Mouse (Mus musculus) limb, embryonic 15.5 days (tissue): ENCODE measurements at regions not wholly inside any gene's neighbourhood (a gene's known extent, or its start where the extent isn't known, plus 50 kb on each side); places are given as distances from the start of the nearest gene placed in this dataset.

Source experiments
- ATAC-seq: fragments of 200-750 bp; cut with Nextera tagmentation; 2 replicates; pipeline ENCODE4 v1.8.0; 2017; ENCODE audit warnings: low read depth, moderate TSS enrichment; ENCODE audit not compliant: insufficient number of reproducible peaks, low FRiP score, low TSS enrichment
- H3K27ac ChIP-seq: fragments of 300-500 bp; sonication (generic); 2 replicates; pipeline ENCODE4 v1.5.1; 2015; ENCODE audit warnings: moderate library complexity, mild to moderate bottlenecking, inconsistent platforms
- H3K27me3 ChIP-seq: fragments of 300-500 bp; sonication (generic); 2 replicates; pipeline ENCODE4 v1.6.1; 2015; ENCODE audit warnings: inconsistent platforms
- H3K36me3 ChIP-seq: fragments of 300-500 bp; sonication (generic); 2 replicates; pipeline ENCODE4 v1.6.1; 2015; ENCODE audit warnings: inconsistent platforms
- H3K4me1 ChIP-seq: fragments of 300-500 bp; sonication (generic); 2 replicates; pipeline ENCODE4 v1.6.1; 2015; ENCODE audit warnings: inconsistent platforms
- H3K4me2 ChIP-seq: fragments of 300-500 bp; sonication (generic); 2 replicates; pipeline ENCODE4 v1.6.1; 2015; ENCODE audit warnings: mild to moderate bottlenecking, inconsistent platforms
- H3K4me3 ChIP-seq: fragments of 300-500 bp; sonication (generic); 2 replicates; pipeline ENCODE4 v1.5.1; 2015; ENCODE audit warnings: mild to moderate bottlenecking, inconsistent platforms
- H3K9ac ChIP-seq: fragments of 300-500 bp; sonication (generic); 2 replicates; pipeline ENCODE4 v1.6.1; 2015; ENCODE audit warnings: inconsistent platforms
- H3K9me3 ChIP-seq: fragments of 300-500 bp; sonication (generic); 2 replicates; pipeline ENCODE4 v1.6.1; 2016; ENCODE audit warnings: inconsistent platforms
- WGBS: fragments of 180-500 bp; shearing (Covaris S2); methylation state at CpG from one replicate; pipeline ENCODE4 v1.1.7; 2015; 5-methylcytosine and 5-hydroxymethylcytosine counted together

DNA sequence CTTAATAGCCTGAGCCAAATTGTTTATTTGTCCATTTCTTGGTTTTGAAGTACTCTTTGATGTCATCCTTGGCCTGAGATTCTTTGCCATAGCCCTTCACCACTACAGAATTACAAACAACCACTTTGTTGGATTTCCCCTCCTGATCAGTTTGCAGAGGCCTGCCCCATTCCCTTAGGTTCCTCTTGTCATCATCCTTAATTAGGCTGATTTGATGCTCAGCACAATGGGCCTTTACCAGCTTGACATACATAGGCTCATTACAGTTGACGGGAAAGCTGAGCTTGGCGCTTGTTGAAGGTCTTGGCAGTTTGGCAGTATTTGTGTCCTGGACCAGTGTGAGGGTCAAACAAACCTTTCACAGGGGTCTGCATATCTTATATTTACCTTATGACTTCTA lies 143.2 kb upstream of the Krr1 start:
- ATAC-seq, result no peak
- Histone ChIP-seq H3K9me3 (no peaks in the 10 kb centered on the region), H3K36me3 (no peaks in the 10 kb centered on the region), H3K4me3 (no peak overlapping the region), H3K4me2 (no peak overlapping the region), H3K9ac (no peak overlapping the region), H3K27me3 (no peaks in the 10 kb centered on the region), H3K4me1 (peaks cover 6% of the 10 kb centered on the region; the same call in 1 of the 2 replicates), H3K27ac (no peak overlapping the region)
- WGBS, result 94% methylated on average over 2 of the region's 2 CpGs

DNA sequence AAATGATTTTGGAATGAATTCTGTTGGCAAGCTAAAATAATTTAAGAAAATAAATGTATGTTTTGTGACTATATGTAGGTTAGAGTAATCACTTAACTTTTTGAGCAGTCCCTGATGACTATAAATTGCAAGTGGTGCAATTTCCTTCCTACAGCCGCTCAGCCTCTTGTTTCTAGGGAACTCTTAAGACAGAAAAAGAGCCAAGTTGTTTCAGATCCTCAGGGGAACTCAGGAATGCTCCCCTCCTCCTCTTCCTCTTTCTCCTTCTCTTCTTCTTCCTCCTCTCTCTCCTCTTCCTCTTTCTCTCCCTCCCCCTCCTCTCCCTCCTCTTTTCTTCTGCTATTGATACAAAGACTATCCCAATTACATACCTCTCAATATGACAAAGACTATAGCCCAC lies 141.4 kb upstream of the Krr1 start:
- WGBS, result 19% methylated on average over 1 of the region's 1 CpGs
- Histone ChIP-seq H3K9me3 (no peaks in the 10 kb centered on the region), H3K9ac (no peak overlapping the region)

DNA sequence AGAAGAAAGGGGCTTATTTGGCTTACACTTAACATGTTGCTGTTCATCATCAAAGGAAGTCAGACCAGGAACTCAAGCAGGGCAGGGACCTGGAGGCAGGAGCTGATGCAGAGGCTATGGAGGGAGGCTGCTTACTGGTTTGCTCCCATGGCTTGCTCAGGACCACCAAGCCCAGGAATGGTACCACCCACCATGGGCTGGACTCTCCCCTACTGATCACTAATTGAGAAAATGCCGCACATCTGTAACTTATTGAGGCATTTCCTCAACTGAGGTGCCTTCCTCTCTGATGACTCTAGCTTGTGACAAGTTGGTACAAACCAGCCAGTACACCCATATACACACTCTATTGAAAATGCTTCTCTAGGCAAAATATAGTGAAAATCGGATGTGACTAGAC lies 138.9 kb upstream of the Krr1 start:
- Histone ChIP-seq H3K27me3 (no peaks in the 10 kb centered on the region), H3K4me3 (no peak overlapping the region), H3K9me3 (no peaks in the 10 kb centered on the region), H3K9ac (no peak overlapping the region), H3K4me1 (peaks cover 8% of the 10 kb centered on the region; the same call in 1 of the 2 replicates), H3K36me3 (no peaks in the 10 kb centered on the region), H3K4me2 (no peak overlapping the region), H3K27ac (no peak overlapping the region)
- no peak for ATAC-seq
- 58% methylated on average over 2 of the region's 2 CpGs for WGBS

More for the DNA sequence above, 141.4 kb upstream of the Krr1 start:
- Histone ChIP-seq H3K27me3 (no peaks in the 10 kb centered on the region), H3K4me3 (no peak overlapping the region), H3K4me1 (peaks cover 8% of the 10 kb centered on the region; the same call in 1 of the 2 replicates), H3K36me3 (no peaks in the 10 kb centered on the region), H3K27ac (no peak overlapping the region), H3K4me2 (no peak overlapping the region)
- no peak for ATAC-seq

DNA sequence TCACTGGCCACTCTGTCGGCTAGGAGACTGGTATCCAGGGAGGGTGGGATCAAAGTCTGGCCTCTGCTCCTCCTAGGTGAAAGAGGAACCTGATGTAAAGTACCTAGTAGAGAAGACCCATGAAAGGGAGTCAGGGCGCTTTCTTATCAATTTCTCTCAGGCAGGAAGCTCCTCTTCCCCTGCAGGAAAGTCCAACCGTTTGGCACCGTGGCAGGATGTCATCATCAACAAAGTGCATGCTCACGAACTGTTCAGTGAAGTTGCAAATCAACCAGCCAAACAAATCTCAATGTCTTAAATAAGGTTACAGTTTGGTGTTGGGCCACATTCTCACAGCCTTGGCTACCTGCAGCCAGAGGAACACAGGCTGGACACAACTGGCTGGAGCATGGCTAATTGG lies 138.2 kb upstream of the Krr1 start:
- Histone ChIP-seq H3K9ac (no peak overlapping the region), H3K36me3 (no peaks in the 10 kb centered on the region), H3K4me1 (peaks cover 8% of the 10 kb centered on the region; the same call in 1 of the 2 replicates), H3K27ac (no peak overlapping the region), H3K27me3 (no peaks in the 10 kb centered on the region), H3K4me3 (no peak overlapping the region), H3K9me3 (no peaks in the 10 kb centered on the region), H3K4me2 (no peak overlapping the region)
- ATAC-seq, result no peak
- 50% methylated on average over 5 of the region's 5 CpGs for WGBS

DNA sequence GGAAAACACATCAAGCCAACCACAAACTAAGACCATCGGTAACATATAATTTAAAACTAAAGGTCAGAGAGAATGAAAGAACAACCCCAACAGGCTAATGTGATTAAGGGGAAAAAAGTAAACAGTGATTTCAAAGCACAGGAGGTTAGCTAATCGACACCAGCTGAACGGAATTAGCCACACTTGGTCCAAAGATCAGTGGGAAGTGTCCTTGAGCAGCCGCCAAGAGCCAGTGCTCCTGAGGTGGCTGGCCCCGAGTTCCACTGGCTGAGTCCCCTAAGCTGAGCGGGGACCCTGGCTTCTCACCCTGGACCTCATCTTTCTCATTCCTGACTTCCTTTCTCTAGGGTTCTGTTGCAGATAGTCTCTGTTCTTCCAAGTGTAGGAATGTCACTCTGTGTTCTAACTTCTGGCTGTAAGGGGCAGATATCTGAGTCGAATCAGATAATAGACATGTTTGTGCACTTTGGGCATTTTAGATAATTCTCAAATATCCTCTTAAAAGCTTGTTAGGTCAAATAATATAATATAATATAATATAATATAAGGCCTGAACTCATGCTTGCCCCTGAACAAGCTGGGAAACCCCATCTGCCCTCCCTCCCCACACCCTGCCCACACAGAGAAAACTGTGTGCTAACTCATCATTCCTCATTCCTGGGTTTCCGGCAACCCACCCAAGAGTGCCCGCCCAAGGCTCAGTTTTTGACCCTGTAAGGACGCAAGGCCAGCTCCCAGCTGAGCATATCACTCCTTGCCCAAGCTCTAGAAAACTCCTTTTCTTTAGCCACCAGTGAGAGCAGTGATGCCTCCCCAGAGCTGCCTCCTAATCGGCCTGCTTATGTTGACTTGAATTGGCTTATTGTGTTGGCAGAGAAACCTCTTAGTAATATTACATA lies 137.3 kb upstream of the Krr1 start:
- Histone ChIP-seq H3K36me3 (no peaks in the 10 kb centered on the region), H3K27me3 (no peaks in the 10 kb centered on the region), H3K27ac (no peak overlapping the region), H3K9ac (no peak overlapping the region), H3K4me2 (no peak overlapping the region), H3K4me3 (no peak overlapping the region), H3K9me3 (no peaks in the 10 kb centered on the region), H3K4me1 (peaks cover 8% of the 10 kb centered on the region; the same call in 1 of the 2 replicates)
- ATAC-seq, result no peak
- 39% methylated on average over 11 of the region's 11 CpGs for WGBS

DNA sequence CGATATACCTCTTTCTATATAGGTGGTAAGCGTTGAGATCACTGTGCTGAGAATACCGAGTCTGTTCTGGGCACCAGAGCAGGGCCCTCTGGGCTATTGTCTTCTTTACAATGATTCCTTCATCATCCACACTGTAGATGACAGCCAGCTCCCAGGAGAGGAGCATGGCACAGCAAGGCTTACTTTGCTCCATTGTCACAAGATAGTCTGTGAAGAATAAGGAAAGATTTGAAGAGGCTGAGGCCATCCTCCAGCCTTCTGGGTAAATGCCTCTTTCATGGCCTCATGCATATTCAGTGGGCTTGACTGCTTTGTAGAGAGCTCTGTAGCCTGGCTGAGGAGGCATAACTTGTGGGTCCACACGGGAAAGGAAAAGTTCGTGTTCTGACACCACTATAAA lies 136.3 kb upstream of the Krr1 start:
- Histone ChIP-seq H3K36me3 (no peaks in the 10 kb centered on the region), H3K4me2 (no peak overlapping the region), H3K9me3 (no peaks in the 10 kb centered on the region), H3K9ac (no peak overlapping the region), H3K4me1 (peaks cover 8% of the 10 kb centered on the region; the same call in 1 of the 2 replicates), H3K27ac (no peak overlapping the region), H3K27me3 (no peaks in the 10 kb centered on the region), H3K4me3 (no peak overlapping the region)
- 59% methylated on average over 5 of the region's 5 CpGs for WGBS
- no peak for ATAC-seq

DNA sequence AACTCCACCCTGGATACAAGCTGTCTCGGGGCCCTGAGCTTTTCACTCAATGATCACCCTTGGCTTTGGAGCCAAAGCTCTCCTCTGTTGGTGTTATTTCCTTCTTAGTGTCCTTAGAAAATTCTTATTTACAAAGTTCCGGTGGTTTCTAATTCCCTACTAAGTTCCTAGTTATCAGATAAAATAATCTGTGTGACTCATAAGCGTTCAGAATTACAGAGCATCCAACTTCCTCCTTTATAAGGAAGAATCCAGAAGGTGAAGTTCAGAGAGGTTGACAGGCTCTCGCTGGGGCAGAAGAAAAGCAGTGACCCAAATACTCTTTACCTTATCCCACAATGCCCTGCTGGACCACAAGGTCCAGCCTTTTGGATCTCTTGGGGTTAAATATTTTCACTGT lies 135.7 kb upstream of the Krr1 start:
- ATAC-seq, result no peak
- WGBS, result 83% methylated on average over 4 of the region's 4 CpGs
- H3K4me3 ChIP-seq, result no peak overlapping the region
- no peak overlapping the region for H3K27ac ChIP-seq
- H3K36me3 ChIP-seq, result no peaks in the 10 kb centered on the region
- H3K4me1 ChIP-seq, result peaks cover 8% of the 10 kb centered on the region; the same call in 1 of the 2 replicates
- no peak overlapping the region for H3K4me2 ChIP-seq
- H3K27me3 ChIP-seq, result no peaks in the 10 kb centered on the region
- H3K9ac ChIP-seq, result no peak overlapping the region
- H3K9me3 ChIP-seq, result no peaks in the 10 kb centered on the region

DNA sequence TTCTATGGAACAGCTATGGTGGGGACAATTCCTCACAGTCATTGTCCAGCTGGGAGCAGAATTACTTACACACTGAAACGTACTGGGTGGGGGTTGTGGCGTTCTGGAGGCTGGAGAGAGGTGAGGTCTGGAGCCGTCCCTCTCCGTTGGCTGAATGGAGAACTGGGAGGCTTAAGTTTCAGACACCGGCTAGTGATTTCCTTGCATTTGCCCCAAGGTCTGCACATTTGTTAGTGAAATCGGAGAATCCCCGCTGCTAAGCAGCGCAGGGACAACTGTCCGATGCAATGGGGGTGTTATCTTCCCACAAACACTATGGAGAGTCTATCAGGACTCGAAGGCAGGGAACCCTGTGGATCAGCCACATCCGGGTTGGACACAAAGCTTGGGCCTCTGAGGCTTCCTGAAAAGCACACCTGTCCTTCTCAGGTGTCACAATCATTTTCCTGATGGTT lies 130.1 kb upstream of the Krr1 start:
- ATAC-seq, result no peak
- no peak overlapping the region for H3K4me3 ChIP-seq
- H3K27me3 ChIP-seq, result no peaks in the 10 kb centered on the region
- no peaks in the 10 kb centered on the region for H3K9me3 ChIP-seq
- WGBS, result 52% methylated on average over 11 of the region's 11 CpGs
- H3K9ac ChIP-seq, result no peak overlapping the region
- peaks cover 2% of the 10 kb centered on the region; the same call in 1 of the 2 replicates for H3K4me1 ChIP-seq
- H3K36me3 ChIP-seq, result no peaks in the 10 kb centered on the region
- no peak overlapping the region for H3K4me2 ChIP-seq
- 0 out of 2 replicates have a peak overlapping the region, but pooled peaks have one; percentile 22 for H3K27ac ChIP-seq

DNA sequence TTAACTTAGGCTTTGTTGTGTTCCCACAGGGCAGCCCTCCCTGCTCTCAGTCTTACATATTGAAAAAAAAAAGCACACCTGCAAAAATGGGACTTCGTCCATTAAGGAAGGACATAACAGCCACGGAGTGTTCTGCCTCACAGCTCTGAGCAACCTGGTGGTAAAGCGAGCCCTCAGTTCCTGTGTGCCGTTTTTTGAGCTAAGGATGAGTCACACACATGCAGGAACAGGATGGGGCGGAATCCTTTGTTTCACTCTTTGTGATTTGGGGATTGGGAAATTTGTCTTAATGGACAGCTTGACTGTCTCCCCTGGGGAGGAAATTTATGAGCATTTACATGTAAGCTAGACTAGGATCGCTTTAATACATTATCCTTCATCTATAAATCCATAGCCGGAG lies 129.6 kb upstream of the Krr1 start:
- Histone ChIP-seq H3K27me3 (no peaks in the 10 kb centered on the region), H3K4me2 (no peak overlapping the region)
- WGBS, result 38% methylated on average over 7 of the region's 7 CpGs

DNA sequence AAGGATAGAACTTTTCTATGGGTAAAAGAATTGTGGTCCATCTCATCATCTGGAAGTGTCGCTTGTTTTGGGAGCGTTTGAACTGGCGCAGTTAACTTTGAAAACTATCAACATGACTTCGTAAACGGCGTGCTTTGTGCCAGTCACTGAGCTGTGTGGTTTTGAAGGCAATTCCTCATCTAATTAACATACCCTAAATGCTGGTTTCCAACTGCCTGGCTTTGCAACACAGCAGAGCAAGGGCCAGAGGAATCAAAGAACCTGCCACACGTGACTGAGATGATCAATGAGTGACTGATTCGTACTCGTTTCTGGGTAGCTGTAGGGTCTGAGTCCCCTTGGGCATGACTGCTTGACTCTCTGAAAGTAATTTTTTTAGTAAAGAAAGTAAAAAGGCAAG lies 129.2 kb upstream of the Krr1 start:
- 43% methylated on average over 9 of the region's 9 CpGs for WGBS
- H3K27me3 ChIP-seq, result no peaks in the 10 kb centered on the region
- H3K9me3 ChIP-seq, result no peaks in the 10 kb centered on the region
- H3K27ac ChIP-seq, result no peak overlapping the region
- ATAC-seq, result no peak
- no peak overlapping the region for H3K4me3 ChIP-seq
- H3K9ac ChIP-seq, result no peak overlapping the region
- H3K36me3 ChIP-seq, result no peaks in the 10 kb centered on the region
- H3K4me2 ChIP-seq, result no peak overlapping the region
- H3K4me1 ChIP-seq, result peaks cover 2% of the 10 kb centered on the region; the same call in 1 of the 2 replicates

More for the DNA sequence above, 129.6 kb upstream of the Krr1 start:
- Histone ChIP-seq H3K4me1 (peaks cover 2% of the 10 kb centered on the region; the same call in 1 of the 2 replicates), H3K9ac (no peak overlapping the region), H3K27ac (no peak overlapping the region), H3K9me3 (no peaks in the 10 kb centered on the region), H3K4me3 (no peak overlapping the region), H3K36me3 (no peaks in the 10 kb centered on the region)
- ATAC-seq, result no peak

DNA sequence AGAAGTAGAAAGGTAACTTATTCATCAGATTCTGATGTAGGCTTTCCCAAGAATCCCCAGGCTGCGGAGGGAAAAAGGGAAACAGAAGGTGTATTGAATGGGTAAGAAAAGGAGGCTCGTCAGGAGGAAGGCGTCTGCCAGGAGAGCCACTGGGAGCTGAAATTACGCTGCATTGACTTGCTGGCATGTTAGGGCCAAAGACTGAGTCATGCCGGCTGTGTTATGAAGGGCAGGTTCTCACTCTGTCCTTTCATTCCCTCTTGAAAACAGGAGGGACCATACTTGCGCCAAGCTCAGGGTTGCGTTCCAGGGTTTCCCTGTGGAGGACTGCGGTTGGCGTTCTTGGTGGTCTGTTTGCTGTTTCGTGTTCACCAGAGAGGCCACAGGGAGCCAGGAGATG lies 128.3 kb upstream of the Krr1 start:
- Histone ChIP-seq H3K27me3 (no peaks in the 10 kb centered on the region), H3K36me3 (no peaks in the 10 kb centered on the region), H3K4me2 (no peak overlapping the region), H3K9ac (no peak overlapping the region), H3K27ac (no peak overlapping the region), H3K4me3 (no peak overlapping the region), H3K9me3 (no peaks in the 10 kb centered on the region), H3K4me1 (peaks cover 2% of the 10 kb centered on the region; the same call in 1 of the 2 replicates)
- no peak for ATAC-seq
- WGBS, result 88% methylated on average over 10 of the region's 10 CpGs

DNA sequence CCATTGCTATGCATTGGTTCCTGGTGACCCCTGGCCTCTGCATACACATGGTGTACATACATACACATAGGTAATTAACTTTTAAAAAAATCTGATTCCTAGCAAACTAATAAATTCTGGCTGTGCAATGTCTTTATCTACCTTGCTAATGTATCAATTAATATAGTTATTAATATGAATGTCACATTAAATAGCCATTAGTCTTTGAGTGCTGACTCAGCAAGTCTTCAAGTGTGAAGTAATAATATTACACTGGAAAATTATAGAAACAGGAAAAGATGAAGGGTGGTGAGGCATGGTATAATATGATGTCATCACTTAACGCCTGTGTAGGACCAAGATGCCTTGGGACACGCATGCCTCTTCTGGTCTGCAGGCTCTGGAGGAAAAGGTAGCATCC lies 126.5 kb upstream of the Krr1 start:
- Histone ChIP-seq H3K27ac (no peak overlapping the region), H3K27me3 (no peaks in the 10 kb centered on the region), H3K4me2 (no peak overlapping the region), H3K4me1 (peaks cover 2% of the 10 kb centered on the region; the same call in 1 of the 2 replicates), H3K9me3 (no peaks in the 10 kb centered on the region), H3K9ac (no peak overlapping the region), H3K36me3 (no peaks in the 10 kb centered on the region), H3K4me3 (no peak overlapping the region)
- ATAC-seq, result no peak
- WGBS, result 92% methylated on average over 2 of the region's 2 CpGs
